Mouse (Mus musculus) urinary bladder, postnatal 14 days (tissue): ENCODE results near the gene St3gal3.

ENCODE experiments used
- DNase-seq: peaks from one replicate; pipeline ENCODE4 v3.0.0; 2021; ENCODE audit warnings: low spot score

Gene St3gal3

DNA sequence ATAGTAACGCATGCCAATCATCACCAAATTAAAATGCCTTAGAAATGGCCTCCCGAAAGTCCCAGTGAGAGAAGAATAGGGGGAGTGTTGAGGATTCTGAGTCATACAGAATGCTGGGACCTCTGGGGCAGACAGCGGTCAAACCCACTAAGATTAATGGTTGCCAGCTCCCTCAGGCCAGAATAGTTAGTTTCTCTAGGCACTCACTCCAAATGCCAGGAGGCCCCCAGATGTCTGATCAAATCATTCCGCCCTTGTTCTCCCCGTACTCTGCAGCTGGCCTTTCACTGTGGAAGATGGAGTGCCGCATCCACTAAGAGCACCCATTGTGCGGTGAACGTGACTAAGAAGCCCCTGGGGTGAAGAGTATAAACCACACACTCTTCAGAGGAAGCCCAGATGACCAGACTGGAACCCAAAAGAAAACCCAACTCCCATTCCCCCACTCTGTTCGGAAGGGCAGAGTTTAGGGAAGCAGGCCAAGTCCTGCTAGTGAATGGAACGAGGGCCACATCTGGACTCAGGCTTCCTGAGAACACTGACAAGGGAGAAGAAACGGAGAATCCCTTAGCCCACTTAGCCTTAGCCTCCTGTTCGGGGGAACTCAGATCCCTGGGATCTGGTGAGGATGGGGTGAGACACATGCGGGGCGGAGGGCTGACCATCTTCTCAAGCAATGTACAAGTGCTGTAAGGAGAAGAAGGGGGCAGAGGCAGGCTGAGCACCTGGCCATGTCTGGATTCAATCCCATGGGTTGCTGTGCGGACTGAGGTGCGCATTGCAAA, 117.5 kb downstream of the St3gal3 start:
- no peak for DNase-seq

DNA sequence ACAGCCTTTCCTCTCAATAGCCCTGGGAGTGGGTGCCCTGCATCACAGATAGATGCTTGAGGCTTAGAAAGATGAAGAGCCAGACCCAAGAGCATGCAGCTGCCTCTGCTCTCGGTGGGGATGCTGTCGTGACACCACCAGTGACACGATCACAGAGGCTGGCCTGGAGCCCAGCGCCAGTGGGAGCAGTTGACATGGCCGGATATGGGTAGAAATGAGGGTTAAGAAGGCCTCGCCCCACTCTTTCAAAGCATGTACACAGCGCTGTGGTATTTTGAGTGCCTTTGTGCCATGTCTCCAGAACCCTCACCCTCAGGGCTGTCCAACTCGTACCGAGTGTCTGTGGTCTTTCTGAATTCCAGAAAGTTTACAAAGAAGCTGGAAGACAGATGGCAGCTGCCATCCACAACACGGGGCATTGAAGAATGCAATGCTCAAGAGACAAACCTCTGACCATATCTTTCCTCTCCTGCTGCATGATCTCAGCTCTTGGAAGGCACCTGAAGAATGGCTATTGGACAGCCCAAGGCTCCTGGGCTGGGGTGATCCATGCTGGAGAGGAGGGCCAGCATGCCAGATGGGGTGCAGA, 118.3 kb downstream of the St3gal3 start:
- DNase-seq = no peak

DNA sequence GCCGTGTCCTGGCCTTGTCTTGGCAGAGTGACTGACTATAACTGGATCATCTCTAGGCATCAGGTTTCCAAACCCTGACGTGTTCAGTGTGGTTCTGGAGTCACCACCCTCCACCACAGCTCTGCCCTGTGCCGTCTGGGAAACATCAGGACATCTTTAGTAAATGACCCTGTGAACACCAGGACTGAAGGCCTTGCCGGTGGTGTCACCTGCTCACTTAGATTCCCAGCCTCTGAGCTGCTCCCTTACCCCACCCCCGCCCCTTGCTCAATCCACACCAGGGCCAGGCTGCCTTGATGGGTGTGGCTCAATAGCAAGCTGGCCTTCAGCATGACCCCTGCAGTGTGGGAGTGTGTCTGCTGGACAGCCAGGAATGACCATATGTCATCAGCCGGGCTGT, 119.1 kb downstream of the St3gal3 start:
- no peak for DNase-seq

DNA sequence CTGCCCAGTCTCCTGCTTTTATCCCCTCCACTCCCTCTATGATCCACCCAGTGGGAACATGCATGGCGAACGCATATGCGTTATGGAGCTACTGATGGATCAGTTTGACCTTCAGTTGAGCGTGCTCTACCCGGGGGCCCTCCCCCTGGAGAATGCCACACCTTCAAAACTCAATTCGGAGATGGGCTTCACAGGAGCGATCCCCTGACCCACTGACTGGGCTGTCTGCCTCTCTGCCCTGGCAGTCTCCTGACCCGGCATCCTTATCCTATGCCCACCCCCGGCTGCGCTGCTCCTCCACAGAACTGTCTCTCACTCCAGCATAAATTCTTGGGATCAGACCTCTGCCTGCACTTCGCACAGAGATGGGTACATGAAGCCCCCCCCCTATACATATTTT, 119.6 kb downstream of the St3gal3 start:
- no peak for DNase-seq

DNA sequence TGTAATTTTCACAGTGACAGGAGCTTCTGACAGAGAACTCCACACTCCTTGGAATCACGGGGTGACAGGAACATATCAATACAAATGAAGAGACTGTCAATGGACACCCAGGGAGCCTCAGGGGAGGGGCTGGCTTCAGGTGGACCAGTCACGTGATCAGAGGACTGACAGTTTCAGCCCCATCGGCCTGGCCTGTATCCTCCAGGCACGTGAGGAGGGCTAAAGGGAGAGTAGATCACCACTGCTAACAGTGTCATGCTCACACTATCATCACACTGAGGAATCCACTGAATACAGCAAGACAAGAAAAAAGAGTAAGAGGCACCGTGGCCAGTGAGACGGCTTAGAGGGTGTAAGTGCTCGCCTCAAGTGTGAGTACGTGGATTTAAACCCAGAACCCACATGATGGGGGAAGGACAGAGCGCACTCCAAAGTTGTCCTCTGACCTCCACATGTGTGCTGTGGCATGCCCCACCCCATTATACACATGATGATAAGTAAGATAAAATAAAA, 124.0 kb downstream of the St3gal3 start:
- DNase-seq = no peak

DNA sequence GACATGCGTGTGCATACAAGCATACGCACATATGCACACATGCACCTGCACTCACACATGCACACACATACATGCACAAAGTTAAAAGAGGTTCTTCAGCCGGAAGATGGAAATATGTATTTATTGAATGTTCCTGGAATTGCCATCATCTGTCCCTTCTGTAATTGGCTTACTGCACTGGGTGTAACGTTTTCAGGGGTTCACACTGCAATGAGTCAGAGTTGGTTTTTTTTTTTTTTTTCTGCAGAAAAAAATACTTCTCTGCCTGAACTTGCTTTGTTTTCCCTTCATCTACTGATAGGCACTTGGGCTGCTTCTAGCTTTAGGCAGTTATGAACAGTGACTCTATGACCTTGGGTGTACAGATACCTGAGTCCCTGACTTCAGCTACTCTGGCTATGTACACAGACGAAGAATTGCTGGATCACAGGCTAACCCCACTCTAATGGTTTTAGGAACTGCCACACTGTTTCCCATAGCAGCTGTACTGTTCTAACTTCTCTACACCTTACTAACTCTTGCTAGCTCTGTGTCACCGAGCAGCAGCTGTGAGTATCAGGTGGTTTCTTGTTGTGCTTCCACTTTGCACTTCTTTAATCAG, 126.2 kb downstream of the St3gal3 start:
- no peak for DNase-seq

DNA sequence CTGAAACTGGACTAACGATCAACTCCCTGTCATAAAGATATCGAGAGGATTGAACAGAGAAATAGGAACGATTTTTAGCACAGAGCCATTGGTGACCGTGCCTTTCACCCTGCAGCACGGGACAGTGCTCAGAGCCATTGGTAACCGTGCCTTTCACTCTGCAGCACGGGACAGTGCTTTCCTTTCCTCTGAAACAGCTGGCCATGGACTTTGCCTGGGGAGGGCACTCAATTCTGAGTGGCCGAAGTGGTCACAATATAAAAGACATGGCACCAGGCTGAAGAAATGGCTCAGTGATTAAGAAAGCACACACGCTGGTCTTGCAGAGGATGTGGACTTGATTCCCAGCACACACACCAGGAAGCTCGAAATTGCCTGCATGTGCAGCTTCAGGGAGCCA, 133.4 kb downstream of the St3gal3 start:
- peak; percentile 2 for DNase-seq

DNA sequence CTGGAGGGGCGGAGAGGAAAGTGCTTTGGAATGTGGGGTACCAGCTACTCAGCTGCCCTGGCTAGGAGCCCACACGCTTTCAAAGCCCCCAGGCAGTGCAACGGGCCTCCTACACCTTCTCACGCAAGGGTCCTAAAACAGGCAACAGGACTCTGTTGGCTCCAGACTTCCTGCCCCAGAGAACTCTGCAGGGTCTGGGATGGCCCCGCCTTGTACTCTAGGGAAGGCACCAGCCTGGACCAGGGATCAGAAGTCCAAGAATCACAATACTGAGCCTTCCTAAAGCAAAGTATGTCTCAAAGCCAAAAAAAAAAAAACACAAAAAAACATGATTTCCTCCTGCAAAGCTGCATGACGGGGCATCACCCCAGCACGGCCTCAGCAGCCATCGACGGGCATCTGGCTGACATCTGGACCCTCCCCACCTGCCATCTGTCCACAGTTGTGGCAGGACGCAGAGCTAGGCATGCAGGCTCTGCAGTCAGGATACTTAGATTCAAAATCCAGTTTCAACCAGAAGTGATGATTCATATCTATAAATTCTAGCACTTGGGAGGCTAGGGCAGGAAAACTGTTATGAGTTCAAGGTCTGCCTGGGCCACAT, 134.0 kb downstream of the St3gal3 start:
- no peak for DNase-seq

DNA sequence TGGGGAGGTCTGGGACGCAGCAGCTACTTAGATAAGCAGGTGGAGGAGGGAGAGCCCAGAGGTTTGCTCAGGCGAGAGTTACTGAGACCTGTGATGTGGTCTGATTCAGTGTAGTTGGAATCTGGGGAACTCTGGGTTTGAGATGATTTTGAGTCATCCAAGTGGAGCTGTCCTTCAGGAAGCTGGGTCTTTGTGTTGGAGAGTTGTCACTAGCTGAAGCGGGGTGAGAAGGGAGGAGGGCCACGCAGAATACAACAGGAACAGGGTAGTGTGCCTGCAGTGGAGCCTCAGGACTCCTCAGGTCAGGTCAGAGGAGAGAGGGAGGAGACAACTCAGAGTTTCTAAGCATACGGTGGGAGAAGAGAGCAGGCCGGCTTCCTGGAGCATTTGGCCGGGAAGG, 134.8 kb downstream of the St3gal3 start:
- no peak for DNase-seq

DNA sequence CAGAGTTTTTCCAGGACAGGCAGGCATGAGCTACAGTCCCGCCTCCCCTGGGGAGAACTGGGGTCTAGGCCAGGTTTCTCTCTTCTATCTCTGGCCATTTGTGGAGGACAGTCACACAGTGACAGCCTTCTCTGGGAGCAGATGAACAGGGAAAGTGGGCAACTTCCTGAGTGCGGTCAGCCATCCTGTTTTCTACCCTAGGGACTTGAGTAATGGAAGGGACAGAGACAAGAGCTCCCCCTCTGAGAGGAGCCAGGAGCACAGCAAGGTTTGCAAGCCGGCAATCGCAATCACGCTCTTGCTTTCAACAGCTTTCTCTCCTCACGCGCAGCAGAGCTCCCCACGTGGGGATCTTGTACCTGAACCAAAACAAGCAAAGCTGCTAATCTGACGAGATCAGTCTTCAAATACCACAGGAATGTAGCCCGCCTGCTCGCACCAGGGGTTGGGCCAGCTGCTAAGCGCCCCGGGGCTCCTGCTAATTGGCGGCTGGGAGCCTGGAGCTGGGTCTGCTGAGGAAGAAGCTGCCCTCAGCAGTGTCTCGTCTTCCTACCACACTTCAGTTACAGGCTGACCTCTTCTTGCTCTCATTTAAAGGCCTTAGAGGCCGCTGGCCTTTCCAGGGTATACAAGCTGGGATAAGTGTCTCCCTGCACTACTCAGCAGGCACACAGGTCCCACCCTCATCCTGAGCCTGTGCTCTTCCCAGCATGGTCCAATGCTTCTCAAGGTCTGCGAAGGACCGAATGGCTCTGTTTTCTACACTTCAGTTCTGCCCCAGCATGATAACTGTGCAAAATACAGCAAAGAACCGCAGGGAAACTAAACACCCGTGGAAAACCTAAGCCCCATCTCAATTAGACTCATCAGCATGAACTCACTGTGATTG, 137.1 kb downstream of the St3gal3 start:
- DNase-seq = peak; percentile 85

DNA sequence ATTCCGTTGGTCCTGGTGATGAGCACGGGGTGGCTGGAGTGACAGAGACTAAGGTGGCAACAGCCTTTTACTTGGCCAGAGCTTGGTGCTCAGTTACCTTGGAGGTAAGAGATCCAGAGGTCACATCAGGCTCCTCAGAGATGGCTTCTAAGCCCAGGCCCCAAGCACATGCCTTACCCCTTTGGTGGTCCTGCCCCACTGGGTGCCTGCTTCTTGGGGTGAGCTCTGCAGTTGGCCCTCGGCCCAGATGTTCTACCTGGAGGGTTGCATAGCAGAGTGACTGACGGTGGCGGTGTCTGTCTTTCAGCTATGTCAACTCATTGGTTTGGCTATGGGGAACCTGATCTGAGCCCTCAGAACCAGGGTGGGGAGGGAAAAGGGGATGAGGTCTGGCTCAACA, 138.0 kb downstream of the St3gal3 start:
- no peak for DNase-seq

DNA sequence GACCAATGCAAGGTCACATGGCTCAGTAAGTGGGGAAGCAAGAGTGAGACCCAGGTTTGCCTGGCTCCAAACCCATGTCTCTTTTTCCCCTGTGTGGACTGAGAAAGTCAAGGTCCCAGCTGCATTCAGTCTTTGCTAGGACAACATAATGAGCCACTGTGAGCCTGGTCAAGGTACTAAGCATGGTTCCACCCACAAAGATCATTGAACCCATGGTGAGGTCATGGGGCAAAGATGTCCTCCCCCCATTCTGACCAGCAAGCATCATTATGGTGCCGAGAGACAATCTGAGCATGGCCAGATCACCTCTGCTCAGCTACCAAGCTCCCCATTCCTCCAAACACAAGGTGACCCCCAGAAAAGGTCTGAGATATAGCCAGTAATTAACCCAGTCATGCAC, 139.3 kb downstream of the St3gal3 start:
- DNase-seq = no peak

DNA sequence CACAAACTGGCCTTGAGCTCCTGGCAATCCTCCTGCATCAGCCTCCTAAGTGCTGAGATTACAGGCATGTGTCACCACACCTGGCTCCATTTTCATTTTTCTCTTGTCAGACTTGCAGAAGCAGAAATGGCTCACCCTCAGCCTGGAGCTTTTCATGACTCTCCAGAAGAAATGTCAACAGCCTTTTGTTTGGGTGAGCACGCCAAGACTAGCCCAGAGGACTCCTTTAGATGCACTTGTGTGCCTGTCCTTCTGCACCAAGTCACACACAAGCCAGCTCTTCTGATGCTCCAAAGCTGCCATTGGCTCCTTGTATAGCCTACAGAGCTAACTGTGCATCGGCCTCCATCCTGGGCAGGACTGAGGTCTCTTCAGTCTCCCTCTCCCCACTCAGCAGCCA, 141.3 kb downstream of the St3gal3 start:
- peak; percentile 28 for DNase-seq

DNA sequence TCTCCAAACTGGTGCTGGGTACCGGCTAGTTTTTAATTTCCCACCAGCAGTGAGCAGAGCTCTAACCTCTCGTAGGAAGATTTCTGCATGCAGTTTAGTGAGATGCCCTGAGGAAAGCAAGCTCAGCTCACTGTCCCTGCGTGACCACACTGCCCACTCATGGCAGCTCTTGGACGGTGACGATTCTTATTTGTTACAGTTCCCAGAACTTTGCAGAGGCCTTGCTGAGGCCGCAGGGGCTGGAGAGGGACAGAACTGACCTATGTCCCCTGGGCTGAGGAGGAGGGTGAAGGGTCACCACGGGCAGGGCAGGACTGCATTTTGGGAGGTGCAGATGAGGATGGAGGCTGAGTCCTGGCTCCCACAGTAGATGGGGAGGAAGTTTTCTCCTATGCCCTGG, 141.8 kb downstream of the St3gal3 start:
- DNase-seq = no peak

DNA sequence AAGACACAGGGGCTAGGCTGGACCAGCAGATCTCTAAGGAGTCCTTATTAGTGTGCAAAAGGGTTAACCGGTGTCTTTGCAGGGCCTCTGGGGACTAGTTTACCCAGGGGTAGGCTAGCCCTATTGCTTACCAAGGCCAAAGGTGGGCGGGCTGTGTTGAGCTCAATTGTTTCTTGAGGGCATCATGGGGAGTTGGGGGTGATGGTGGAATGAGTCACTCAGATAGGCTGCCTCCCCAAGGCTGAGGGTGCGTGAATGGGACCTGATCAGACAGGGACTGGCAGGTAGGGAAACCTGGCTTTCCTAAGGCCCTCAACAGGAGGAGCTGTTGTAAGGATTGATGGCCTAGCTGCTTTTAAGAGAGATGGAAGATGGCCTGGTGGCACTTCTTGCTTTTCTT, 142.7 kb downstream of the St3gal3 start:
- peak; percentile 4 for DNase-seq

DNA sequence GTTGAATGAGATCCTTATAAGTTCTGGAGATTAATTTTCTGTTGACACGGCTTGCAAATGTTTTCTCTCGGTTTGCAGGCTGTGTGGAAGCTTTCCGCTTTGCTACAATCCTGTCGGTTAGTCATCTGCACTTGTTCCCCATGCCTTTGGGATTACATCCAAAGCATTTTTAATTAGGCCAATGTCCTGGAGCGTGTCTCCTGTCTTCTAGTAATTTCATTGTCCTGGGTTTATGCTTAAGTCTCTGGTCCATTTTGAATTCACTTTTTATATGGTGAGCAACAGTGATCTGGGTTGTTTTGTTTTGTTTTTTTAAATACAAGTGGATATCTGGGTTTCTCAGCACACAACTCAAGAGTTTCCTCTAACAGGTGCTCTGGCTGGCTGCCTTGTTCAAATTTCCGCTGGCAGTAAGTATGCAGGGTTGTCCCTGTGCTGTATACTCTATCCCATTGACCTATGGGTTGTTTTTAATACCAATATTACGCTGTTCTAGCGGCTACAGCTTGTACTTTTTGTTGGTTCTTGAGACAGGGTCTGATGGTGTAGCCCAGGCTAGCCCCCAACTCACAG, 143.6 kb downstream of the St3gal3 start:
- DNase-seq = peak; percentile 3

DNA sequence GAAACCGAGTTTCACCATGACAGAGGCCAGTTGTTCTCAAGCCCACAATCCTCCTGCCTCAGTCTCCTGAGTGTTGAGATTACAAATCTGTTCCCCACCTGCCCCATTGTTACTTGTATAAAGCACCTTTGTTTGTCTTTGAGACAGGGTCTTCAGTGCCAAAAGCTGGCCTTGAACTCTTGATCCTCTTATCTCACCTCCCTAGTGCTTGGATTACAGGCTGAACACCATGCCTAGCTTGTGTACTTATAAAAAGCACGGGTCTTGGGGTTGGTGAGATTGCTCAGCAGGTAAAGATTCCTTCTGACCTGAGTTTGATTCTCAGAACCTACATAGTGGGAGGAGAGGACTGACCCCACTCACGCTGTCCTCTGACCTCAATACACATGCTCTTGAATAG, 144.1 kb downstream of the St3gal3 start:
- peak; percentile 2 for DNase-seq

DNA sequence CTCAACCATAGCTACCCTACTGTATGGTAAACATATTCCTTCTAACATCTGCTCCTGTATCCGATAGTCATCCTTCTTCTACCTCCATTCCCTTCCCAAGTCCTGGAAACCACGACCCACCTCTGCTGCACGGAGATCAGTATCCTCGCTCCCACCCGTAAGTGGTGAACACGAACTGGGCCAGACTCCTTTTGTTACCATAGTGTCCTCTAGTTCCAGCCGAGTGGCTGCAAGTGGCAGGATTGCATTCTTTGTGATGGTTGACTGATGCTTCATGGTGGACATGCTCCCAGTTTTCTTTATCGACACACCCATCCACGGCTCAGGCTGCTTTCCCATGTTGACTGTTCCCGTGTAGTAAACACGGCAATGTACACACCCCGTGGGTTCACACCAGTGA, 144.9 kb downstream of the St3gal3 start:
- DNase-seq = peak; percentile 3

DNA sequence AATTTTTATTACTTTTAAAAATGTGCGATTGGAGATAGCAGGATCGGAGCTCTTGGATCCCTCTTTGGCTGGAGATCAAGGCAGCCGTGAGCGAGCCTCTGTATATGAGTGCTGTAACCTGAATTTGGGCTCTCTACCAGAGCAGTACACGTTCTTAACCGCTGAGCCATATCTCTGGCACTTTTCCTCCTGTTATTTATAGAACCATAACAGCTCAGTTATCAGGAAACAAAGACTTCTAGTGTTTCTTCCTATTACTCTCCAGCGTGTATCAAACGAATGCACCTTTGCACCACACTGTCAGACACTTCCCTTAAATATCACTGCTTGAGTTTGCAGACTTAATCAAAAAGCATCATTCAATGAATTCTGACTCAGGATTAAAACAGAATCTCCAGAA, 147.9 kb downstream of the St3gal3 start:
- peak; percentile 4 for DNase-seq

DNA sequence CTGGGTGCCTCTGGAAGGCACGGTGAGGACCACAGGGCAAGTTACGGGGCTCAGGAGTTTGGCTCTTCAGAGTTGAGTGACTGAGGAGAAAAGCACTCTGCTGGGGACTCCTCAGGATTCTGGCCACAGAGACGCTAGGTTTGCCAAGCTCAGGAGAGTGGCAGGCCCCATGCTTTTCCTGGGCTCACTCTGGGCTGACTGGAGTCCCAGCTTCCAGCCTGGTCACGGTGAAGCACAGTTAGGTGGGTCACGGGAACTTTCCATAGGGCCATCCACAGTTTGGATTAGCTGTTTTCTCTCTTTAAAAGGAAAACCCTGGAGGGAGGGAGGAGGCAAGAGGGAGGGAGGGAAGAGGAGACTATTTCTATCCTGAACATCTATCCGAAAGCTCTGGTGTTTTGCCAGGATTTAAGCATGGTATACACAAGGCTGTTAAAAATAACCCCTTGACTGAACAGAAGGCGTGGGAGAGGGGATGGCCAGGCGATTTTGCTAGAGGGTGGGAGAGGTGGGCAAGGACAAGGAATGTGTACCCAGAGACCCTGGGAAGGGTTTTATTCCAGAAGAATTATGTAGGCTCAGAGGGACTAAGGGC, 149.6 kb downstream of the St3gal3 start:
- DNase-seq = peak; percentile 3

DNA sequence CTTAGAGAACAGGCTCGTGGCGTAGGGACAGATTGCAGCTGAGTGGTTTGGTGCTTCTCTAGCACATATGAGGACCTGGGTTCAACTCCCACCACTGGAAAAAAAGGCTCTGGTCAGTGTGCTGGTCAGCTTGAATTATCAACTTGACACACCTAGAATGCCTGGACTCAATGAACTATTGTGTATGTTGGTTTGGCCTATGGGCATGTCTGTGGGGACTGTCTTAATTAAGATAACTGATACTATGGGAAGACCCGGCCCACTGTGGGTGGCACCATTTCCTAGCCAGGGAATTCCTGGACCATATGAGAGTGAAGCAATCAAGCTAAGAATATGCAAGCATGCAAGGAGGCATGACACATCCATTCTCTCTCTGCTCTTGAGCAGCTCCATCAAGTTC, 150.5 kb downstream of the St3gal3 start:
- peak; percentile 2 for DNase-seq
